Mouse (Mus musculus) stomach, postnatal 0 days (tissue): ENCODE results near the gene Klhdc8a.

Source experiments
- CTCF ChIP-seq: IDR thresholded peaks from 2 replicates; pipeline ENCODE4 v1.5.1; 2016; ENCODE audit warnings: antibody characterized with exemption, low read depth, mild to moderate bottlenecking, moderate library complexity
- EP300 ChIP-seq: optimal IDR thresholded peaks from 2 replicates; pipeline ENCODE3; 2016; ENCODE audit warnings: antibody characterized with exemption

DNA sequence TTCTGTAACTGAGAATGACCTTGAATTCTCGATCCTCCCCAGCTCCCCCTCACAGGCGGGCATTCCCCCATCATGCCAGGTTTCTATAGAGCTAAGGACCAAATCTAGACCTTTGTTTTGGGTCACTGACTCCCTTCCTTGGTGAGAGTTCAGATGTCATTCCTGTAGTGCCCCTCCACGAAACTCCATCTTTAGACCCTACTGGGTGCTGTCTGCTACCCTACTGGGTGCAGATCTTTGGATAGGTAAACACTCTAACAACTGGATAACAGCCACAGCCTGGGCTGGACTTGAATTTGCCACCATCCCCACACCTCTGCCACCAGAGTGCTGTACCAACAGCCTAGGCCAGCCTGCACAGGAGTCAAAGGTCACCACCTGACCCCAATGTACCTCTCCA lies 44.1 kb downstream of the Klhdc8a start:
- no peak for TF ChIP-seq CTCF
- TF ChIP-seq EP300: no peak
